Mouse (Mus musculus) layer of hippocampus, postnatal 10 days (tissue): ENCODE measurements at regions not wholly inside any gene's neighbourhood (a gene's known extent, or its start where the extent isn't known, plus 50 kb on each side); places are given as distances from the start of the nearest gene placed in this dataset.

ENCODE experiments used
- DNase-seq, 2 experiments: peaks; one replicate each; pipeline ENCODE4 v3.0.0; 2021; ENCODE audit warnings: low spot score in 2 of 2

- DNase-seq, result no peak
These were observed 131.4 kb downstream of the 1700020N01Rik start for GRCm38 (mm10) chr10:21724351-21724750.

DNA sequence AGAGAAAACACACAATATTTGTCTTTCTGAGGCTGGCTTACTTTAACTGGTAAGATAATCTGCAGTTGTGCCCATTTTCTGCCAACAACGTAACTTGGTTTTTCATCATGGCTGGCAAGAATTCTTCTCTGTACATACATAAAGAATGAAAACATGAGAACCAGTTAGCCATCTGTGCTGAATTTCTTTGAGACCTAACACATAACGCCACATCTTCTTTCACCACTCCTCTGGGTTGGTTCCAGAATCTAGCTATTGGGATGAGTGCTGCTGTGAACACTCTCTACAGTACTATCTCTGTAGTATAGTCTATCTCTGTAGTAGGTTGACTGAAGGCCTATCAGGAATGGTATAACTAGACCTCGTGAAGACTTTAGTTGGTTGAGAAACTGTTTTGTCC, 132.1 kb downstream of the 1700020N01Rik start:
- no peak for DNase-seq

- no peak for DNase-seq
These were observed 141.7 kb upstream of the Sgk1 start for GRCm38 (mm10) chr10:21740256-21740655.

- no peak for DNase-seq
These were observed 140.4 kb upstream of the Sgk1 start for GRCm38 (mm10) chr10:21741575-21741974.

GRCm38 (mm10) chr10:21741976-21742745, 139.8 kb upstream of the Sgk1 start:
- no peak for DNase-seq

DNA sequence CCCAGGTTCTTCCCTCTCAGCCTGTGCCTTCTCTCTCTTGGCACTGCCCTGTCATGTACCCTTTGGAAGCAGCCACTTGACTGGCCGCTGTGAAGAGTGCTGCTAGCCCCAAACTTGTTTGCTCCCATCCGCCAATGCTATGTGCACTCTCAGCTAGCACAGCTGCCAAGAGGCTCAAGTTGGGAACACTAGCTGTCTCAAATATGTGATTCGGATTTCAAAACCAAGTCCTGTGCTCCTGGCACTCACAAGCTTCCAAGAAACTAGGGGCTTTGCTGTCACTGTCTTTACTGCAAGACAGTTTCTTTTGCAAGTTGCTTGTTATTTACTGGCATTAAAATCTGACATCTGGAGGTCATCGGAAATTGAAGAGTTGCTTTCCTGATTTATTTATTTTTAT, 138.6 kb upstream of the Sgk1 start:
- DNase-seq, result no peak

DNA sequence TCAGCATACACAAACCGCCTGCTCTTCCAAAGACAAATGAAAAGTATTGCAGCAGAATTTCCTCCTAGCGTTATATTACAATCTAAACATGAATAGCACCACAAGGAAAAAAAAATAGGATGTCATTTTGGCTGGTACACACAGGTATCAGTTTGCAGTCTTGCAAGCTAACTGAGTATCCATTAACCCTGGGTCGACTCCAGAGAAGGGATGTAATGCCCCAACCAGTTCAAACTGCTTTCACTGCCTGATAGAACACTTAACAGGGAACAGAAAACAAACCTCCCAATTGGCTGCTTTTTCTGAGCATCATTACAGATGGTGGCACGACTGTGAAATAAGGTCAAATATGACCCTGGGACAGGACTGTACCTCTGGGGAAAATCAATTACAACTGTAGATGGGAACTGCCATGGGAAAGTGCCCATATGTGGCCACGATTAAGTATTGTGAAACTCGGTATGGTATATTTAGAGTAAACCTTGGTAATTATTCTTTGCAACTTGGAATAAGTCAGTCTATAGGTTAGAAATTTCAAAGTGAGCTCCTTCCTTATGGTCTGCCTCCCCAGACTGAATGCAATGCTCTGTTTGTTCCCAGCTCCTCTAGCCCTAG, 137.5 kb upstream of the Sgk1 start:
- no peak for DNase-seq

DNA sequence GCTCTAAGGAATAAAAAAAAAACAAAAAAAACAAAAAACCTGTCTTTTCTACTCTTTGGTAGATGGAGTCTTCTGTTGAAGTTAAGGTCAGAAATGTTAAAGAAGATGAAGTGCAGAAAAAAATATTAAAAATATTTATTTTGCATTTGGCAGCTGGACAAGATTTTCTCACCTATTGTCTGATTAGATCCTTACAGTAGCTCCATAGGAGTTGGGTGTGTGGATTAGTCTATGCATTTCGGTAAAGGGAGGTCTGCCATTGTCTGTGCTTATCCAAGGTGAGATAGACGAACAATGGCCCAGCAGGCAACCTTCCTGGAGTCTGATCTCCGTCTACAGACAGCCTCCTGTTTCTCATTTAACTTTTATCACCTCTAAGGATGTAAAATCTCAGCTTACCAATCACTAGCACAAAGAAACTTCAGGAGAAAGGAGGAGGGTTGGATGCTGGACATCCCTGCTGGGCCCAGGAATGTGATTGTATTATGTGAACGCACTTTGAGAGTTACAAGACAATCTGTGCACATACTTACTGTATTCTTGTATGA, 136.0 kb upstream of the Sgk1 start:
- no peak for DNase-seq

DNA sequence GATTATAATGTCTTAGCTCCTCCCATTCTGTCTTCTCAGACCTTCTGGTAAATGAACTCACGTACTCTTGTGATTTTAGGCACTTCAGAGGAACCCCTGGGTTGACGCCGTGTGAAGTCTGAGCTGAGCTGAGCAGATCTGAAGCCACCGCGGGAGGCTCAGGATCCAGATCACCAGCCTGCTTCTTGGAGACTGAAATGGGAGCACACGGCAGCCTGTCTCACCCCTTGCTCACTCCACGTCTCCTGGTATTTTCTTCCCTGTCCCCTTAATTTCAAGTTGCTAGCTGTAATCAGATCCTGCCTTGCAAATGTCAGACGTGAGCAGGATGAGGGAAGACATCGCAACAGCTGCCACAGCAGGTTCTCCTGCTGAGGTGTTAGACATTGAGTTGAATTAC, 135.3 kb upstream of the Sgk1 start:
- no peak for DNase-seq

DNA sequence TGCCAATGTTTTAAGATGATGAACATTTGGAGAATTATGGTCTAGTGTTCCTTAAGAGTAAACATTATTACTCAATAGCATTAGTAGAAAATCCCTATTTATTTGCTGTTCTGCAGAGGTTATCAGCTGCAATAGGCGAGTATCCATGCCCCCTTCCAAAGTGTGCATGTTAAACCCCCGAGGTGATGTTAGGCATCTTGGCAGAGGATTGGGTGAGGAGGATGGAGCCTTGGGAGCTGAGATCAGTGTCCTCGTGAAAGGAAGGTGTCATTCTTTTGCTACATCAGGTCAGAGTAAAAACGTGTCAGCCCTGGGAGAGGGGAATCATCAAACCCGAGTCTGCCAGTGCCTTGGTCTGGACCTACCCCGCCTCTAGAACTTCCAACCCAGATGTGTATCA, 130.7 kb upstream of the Sgk1 start:
- no peak for DNase-seq

DNA sequence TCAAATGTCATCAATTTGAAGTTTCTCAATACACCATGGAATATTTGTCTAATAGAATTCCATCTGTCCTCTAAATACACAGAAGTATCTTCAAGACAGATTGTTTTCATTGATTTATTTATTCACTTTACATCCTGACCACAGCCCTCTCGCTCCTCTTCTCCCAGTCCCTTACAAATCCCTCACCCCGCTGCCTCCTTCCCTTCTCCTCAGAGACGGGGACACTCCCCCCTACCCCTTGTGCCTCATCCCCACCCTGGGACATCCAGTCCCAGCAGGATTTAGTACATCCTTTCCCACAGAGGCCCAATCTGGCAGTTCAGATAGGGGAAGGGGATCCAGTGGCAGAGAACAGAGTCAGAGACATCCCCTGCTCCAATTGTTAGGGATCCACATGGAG, 129.6 kb upstream of the Sgk1 start:
- DNase-seq, result no peak

GRCm38 (mm10) chr10:21754763-21755548, 127.0 kb upstream of the Sgk1 start:
- DNase-seq, result no peak

DNA sequence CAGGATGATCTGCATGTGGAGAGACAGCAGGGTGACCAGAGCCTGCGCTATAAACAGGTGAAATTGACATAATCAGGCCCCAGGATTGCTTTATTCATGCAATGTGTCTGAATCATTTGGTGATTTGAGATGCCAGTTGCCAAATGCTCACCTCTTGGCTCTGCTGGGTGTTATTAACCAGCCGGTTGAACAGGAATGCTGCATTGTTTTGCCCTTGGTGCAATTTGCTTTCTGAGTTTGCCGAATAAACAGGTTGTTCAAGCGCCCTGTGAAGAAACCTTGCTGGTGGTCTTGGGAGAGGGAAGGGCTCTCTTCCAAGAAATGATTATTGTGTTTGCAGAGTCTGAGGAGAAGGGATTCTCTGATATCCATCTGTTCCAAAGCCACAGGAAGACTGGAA, 126.3 kb upstream of the Sgk1 start:
- DNase-seq, result no peak

- DNase-seq, result no peak
These were observed 125.2 kb upstream of the Sgk1 start for GRCm38 (mm10) chr10:21756811-21757210.

- no peak for DNase-seq
These were observed 123.9 kb upstream of the Sgk1 start for GRCm38 (mm10) chr10:21758122-21758521.

- DNase-seq, result peak in 1 of 2 experiments; percentile 43
These were observed 119.5 kb upstream of the Sgk1 start for GRCm38 (mm10) chr10:21762516-21762915.

DNA sequence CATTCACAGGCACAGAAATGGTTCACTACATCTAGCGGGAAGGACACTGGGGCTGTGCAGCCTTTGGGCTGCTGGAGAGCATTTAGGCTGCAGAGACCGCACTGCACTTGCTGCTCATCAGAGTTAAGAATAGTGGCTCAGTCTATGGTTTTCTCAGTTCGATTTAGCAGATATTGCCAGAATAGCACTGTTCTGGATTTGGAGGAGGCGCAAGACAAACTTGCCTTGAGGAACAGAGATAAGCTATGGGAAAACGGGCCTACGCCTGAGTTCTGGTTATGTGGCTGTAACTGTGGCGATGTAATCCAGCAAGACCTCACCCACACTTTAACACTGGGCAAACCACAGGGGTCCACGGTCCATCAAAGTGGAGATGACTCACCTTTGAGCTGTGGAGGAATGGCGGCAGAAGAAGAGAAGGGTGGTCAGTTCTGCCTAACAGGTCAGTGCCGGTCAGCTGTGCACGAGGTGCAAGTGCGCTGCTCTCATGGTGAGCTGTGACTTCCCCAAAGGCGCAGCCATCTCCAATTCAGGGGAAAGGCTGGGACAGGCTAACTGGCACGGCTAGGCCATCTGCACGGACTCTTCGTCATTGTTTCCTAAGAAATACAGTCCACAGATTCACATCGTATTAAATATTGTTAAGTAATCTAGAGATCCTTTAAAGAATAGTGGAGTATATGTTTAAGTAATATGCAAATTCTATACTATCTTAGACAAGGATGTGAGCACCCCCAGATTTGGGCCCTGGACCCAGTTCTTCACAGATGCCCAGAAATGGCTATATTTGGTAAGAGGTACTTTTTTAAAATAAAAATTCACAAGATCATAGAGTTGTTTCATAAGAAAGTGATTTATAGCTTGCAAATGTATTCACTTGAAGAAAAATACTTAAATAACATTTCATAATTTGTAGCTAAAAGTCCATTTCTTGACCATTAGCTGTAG, 118.7 kb upstream of the Sgk1 start:
- DNase-seq, result no peak

- DNase-seq, result no peak
These were observed 117.9 kb upstream of the Sgk1 start for GRCm38 (mm10) chr10:21764090-21764489.

GRCm38 (mm10) chr10:21764891-21765290, 117.1 kb upstream of the Sgk1 start:
- DNase-seq, result no peak

GRCm38 (mm10) chr10:21773548-21773947, 108.4 kb upstream of the Sgk1 start:
- DNase-seq, result no peak

GRCm38 (mm10) chr10:21775441-21775840, 106.5 kb upstream of the Sgk1 start:
- DNase-seq, result no peak
